Mouse (Mus musculus) layer of hippocampus, postnatal 36 days (tissue): ENCODE measurements at regions not wholly inside any gene's neighbourhood (a gene's known extent, or its start where the extent isn't known, plus 50 kb on each side); places are given as distances from the start of the nearest gene placed in this dataset.
A peak's percentile ranks its signal among the peaks of the same experiment; 100 is the strongest.

Experiments
- DNase-seq, 2 experiments: peaks; one replicate each; pipeline ENCODE4 v3.0.0; 2022

- no peak for DNase-seq
Observed at GRCm38 (mm10) chr10:37368997-37369679, 230.4 kb upstream of the Marcks start.

DNA sequence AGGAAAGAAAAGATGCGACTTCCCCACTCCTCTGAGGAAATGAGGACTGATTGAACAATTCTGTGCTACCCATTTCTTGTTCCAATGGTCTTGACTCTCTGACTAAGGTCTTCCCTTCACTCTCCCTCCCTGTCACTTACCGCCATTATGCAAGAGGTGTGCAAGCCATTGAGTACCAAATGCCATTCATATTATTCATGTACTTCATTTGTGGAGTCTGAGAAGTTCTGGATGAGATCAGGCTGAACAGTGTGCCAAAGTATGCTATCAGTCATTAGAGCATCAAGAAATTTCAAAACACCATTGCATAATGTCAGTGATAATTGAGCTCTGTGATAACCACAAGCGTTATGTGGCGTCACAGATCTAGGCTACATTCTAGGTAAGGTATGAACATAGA lies 229.1 kb upstream of the Marcks start:
- no peak for DNase-seq

DNA sequence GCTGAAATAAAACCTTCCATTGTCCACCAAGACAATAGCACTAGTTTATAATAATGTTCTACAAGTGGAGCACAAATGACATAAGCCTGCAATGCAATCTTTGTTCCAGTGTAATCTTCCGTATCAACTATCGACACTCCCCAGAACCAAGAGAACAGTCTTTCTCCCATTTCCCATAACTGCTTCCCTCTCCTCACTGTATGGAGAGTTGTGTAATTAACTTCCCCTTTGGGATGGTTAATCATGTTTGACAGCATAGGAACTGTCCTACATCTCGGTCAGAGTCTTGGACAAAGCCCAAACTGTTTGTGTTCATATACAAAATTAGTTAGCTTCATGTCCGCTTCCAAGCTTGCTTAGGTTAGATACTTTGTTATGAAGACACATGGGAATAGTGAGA lies 225.8 kb upstream of the Marcks start:
- no peak for DNase-seq

GRCm38 (mm10) chr10:37360985-37361384 lies 222.3 kb upstream of the Marcks start:
- DNase-seq = no peak

GRCm38 (mm10) chr10:37358900-37359299 lies 220.2 kb upstream of the Marcks start:
- DNase-seq = no peak

- no peak for DNase-seq
Observed at GRCm38 (mm10) chr10:37358334-37358733, 219.6 kb upstream of the Marcks start.

DNA sequence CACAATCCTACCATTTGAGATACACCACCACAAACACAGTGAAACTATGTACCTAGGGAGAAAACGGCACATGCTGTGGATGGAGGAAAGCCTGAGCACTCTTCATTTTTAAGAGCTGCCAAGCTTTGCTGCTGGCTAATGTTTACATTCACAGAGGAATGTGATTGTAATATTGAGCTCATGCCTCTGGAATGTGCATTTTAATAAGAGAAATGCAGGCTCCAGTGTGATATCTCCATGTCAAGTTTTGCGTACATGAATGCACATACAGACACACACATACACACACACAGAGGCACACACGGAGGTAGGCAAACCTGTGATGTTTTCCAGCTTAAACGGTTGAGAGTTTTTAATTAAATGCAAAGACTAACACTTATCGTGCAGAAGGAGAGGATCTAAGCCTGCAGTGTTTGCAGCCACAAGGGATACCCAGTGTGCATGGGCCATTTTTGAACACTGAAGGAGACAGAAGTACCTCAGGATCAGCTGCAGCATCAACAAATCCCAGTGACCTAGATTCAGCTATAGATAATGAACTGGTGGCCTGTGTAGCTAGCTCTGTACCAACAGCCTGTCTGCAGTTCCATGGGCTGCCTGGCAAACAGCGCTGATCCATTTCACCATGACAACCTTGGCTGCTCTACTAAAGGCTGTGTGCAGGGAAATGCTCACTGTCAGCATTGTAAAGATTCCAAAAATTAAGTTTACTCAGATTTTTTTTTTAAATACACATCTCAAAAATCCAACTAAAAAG lies 218.8 kb upstream of the Marcks start:
- DNase-seq = peak; percentile 42 to 45

DNA sequence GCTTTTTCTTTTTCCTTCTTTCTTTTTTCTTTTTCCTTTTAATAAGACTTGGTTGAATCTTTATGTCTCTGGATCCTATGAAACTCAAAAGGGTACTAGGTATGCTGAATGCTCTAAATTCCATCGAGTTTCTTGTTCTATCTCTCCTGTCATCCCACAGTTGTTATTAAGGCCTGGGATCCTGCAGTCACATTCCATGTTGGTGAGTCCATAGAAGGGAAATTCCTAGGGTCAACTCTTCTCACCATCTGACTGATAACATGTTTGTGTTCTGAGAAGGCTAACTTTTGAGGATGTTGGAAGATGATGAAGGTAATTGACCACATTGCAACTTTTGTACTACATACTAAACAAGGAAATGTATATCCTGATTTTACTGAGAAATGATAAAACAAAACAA lies 210.5 kb upstream of the Marcks start:
- DNase-seq = no peak

- DNase-seq = no peak
Observed at GRCm38 (mm10) chr10:37348416-37348815, 209.7 kb upstream of the Marcks start.

DNA sequence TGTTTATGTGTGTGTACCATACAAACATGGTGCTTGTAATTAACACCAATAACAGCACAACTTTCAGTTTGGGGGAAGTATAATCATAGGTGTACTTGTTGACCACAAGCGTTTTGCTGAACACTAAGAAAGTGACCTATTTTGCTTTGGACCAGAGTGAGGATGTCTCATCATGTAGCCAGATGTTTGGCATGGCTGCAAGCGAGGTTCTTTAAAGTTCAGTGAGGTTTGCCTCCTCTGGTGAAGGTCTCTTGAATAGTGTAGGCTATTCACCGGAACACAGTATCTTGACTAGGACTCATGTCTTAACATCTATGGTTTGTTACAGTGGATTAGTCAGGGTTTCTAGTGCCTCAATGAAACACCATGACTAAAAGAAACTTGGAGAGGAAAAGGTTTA lies 208.9 kb upstream of the Marcks start:
- DNase-seq = no peak

GRCm38 (mm10) chr10:37342675-37343074 lies 204.0 kb upstream of the Marcks start:
- DNase-seq = peak in 1 of 2 experiments; percentile 6

DNA sequence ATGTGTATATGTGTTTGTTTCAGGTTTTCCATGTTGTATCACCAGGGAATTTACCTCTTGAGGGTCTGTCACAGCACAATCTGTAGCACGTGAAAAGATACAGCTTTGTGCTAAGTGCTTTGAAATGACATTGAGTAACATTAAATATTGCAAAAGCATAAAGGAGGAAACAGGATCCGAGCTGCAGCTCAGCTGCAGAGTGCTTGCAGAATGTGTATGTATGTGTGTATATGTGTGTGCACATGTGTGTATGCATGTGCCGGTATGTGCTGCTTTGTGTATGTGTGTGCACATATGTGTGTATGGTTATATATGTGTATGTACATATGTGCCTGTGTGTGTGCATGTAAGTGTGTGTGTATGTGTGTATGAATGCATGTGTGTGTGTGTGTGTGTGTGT lies 200.9 kb upstream of the Marcks start:
- DNase-seq = no peak

- DNase-seq = no peak
Observed at GRCm38 (mm10) chr10:37338073-37338912, 199.6 kb upstream of the Marcks start.

DNA sequence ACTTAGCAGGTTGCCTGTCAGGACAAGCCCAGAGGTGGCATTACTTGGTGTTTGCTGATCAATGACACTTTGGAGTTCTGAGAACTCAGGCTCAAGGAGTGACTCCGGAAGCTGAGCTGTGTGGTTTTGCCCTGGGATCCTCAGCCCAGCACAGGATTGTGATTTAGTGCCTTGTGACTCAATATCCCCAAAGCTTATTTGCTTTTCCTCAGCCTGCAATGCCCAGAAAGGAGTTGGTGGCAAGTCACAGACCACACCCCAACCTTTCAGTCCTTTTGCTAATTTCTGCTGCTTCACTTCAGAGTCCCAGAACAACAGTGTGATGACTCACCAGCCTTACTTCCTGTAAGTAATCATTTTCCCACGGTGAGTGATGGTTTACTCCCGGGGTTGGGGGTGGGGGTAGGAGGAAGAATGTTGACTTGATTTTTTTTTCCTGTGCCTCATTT lies 198.5 kb upstream of the Marcks start:
- DNase-seq = no peak

GRCm38 (mm10) chr10:37335148-37335547 lies 196.4 kb upstream of the Marcks start:
- no peak for DNase-seq

- no peak for DNase-seq
Observed at GRCm38 (mm10) chr10:37326168-37326534, 187.4 kb upstream of the Marcks start.

DNA sequence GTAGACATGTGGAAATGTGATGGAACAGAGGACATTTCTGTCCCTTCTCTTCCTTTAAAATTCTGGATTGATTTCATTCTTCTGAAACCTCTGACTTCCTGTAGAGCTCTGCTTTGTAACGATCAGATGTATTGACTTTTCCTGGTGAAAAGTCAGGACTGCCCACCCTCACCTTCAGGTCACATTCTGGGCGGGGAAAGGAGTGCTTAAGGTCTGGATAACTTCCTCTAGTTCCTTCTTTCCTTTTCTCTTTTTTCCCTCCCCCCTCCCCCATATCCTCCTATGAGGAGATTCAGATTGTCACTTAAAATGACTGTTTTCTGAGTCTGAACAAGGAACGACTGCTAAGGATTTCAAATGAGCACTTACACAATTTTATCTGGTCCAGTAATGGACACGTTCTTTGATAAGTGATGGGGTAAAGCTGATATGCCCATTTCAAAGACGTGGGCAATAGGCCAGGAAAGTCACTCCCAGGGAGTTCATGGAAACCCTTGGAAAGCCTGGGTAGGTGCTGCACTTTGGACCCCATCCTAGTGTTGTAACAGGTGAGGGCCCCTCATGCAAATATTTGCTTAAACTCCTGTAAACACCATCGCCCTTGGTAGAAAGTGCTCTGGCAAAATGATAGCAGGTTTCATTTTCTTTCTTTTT lies 186.9 kb upstream of the Marcks start:
- no peak for DNase-seq

- no peak for DNase-seq
Observed at GRCm38 (mm10) chr10:37323689-37324088, 185.0 kb upstream of the Marcks start.

DNA sequence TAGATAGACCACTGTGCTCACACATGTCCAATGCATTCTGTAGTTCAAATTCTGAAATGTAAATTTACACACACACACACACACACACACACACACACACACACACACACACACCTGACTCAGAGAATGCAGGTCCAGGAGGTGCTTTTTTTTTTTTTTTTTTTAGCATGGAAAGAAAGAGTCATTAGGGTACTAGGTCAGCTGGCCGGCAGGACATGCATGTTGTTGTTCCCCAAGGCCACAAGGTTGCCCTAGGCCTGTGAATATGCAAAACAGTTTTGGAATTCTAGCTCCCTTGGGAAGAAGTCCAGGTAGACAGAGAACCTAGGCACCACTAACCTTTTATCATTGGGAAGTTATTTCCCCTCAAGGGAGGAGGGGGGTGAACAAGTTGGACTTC lies 184.1 kb upstream of the Marcks start:
- DNase-seq = no peak

DNA sequence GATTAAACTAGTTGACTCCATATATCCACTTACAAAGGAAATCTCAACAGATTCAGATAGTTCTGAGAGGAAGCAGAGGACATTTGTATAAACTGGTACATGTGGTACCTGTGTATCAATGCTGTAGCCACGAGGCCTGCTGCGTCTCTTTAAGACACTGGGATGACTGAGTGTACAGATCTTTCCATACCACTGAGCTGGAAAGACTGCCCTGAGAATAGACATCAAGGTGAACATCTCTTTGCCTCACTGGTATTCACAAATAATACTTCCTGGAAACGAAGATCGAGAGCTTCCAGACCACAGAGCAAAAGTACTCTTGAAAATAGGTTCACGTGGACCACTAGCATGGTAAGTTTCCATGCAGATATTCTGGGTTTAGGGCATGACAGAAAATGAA lies 183.6 kb upstream of the Marcks start:
- DNase-seq = no peak

- DNase-seq = no peak
Observed at GRCm38 (mm10) chr10:37321171-37321570, 182.5 kb upstream of the Marcks start.

DNA sequence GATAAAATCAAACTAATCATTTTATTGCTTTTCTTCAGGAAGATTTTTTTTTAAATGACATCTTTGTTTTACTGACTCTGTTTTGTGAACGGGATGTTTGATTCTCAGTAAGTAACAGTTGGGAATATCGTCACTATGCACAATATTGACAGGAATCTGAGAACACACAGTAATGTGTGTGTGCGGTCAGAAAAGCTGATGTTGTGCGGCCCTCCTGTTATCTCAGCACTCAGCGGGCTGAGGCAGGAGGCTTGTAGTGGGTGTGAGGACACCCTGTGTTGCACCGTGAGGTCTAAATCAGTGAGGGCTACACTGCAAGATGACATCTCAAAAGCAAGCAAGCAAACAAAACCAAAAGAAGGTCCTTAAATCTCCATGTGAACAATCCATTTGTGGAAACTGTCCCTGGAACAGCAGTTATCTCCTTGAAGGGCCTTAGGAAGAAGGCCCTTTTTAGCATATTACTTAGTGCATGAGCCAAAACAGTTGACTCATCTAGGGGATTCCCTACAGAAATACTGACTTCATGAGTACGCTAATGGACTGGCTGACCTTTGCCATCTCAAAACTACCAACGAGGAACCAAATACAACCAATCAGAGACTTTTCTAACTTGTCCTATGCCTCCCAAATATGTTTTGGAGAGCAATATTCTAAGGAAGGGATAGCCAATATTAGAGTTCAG lies 181.2 kb upstream of the Marcks start:
- DNase-seq = no peak
